ENCODE assay signal across 8 mouse cellular contexts in genomic region chr3:51288880-51289821, GRCm38 (mm10). TPM values are rescaled to one million over a fixed set of nuclear protein-coding genes. Genes with fewer than 3 reads are reported as not detected.
DNase-seq lines count a peak whose midpoint lies in the region; ATAC-seq and TF ChIP-seq lines count a peak whose summit lies in the region.

No protein-coding gene starts in this region.

- peaks cover 12% of the 10 kb centered on the region for H3K4me1 ChIP-seq in E14TG2a.4 (replicated peaks; ENCODE audit: low read depth, low read length)
- H3K4me1 ChIP-seq in forebrain, embryonic 10.5 days: no peaks in the 10 kb centered on the region
- H3K4me1 ChIP-seq in lung, postnatal 0 days (ENCODE audit: insufficient read depth, low read depth, low read length): no peaks in the 10 kb centered on the region

- WGBS in forebrain, embryonic 10.5 days: 63% methylated on average over 11 of the region's 11 CpGs
- 49% methylated on average over 11 of the region's 11 CpGs for WGBS in lung, postnatal 0 days

- 0 out of 2 replicates have a peak, but pooled peaks cover 2% of the 10 kb centered on the region for H3K9me3 ChIP-seq in E14TG2a.4 (ENCODE audit: low read length)
- H3K9me3 ChIP-seq in forebrain, embryonic 10.5 days: no peaks in the 10 kb centered on the region
- H3K9me3 ChIP-seq in lung, postnatal 0 days (ENCODE audit: low read length): no peaks in the 10 kb centered on the region

- no peak for TF ChIP-seq EP300 in lung, postnatal 0 days (IDR thresholded peaks at IDR 0.05)

- no peaks in the 10 kb centered on the region for H3K27me3 ChIP-seq in E14TG2a.4 (ENCODE audit: insufficient read depth, low read length)
- no peaks in the 10 kb centered on the region for H3K27me3 ChIP-seq in forebrain, embryonic 10.5 days (ENCODE audit: poor library complexity, severe bottlenecking)
- no peaks in the 10 kb centered on the region for H3K27me3 ChIP-seq in lung, postnatal 0 days (replicated peaks; ENCODE audit: insufficient read depth, low read length)

- peak overlapping the region; percentile 71; the same call in 1 of the 2 replicates for H3K27ac ChIP-seq in forebrain, embryonic 10.5 days
- no peak overlapping the region for H3K27ac ChIP-seq in layer of hippocampus, adult 2 months
- H3K27ac ChIP-seq in lung, postnatal 0 days (ENCODE audit: low read length): no peak overlapping the region

- peak; percentile 77 for TF ChIP-seq CTCF in E14TG2a.4 (conservative IDR thresholded peaks at IDR 0.05; ENCODE audit: low read length)
- peak; percentile 93 for TF ChIP-seq CTCF in layer of hippocampus, adult 2 months (conservative IDR thresholded peaks at IDR 0.05)
- TF ChIP-seq CTCF in lung, postnatal 0 days (IDR thresholded peaks at IDR 0.05): peak; percentile 89

- intact Hi-C loops in heart, postnatal 25 days (cut with DNase I): loop anchor here (1.0 to 5.0 kb wide), 4 partner anchors 38 to 76 kb away; no protein-coding TSS in a partner anchor

- H3K4me2 ChIP-seq in lung, postnatal 0 days (replicated peaks; ENCODE audit: low read depth, low read length): no peak overlapping the region

- peak; percentile 76 for DNase-seq in brain, embryonic 18.5 days (ENCODE audit: low read depth, low spot score)
- DNase-seq in forebrain, embryonic 10.5 days (ENCODE audit: extremely low spot score, low spot score): peak; percentile 74
- peak; percentile 60 for DNase-seq in heart, postnatal 25 days (ENCODE audit: low spot score)
- DNase-seq in layer of hippocampus, adult 2 months (ENCODE audit: low spot score in 2 of 2): peak; percentile 73 to 89
- peak; percentile 84 for DNase-seq in lung, postnatal 0 days (ENCODE audit: low spot score)
- peak; percentile 63 for DNase-seq in retina, adult 2 months (ENCODE audit: low read depth, low spot score)
- DNase-seq in thymus, postnatal 36 days: peak; percentile 73 to 82

- no peak overlapping the region for H3K4me3 ChIP-seq in E14TG2a.4 (replicated peaks; ENCODE audit: low read length)
- no peak overlapping the region for H3K4me3 ChIP-seq in forebrain, embryonic 10.5 days
- H3K4me3 ChIP-seq in layer of hippocampus, adult 2 months: peak overlapping the region; percentile 36; the same call in 1 of the 2 replicates
- H3K4me3 ChIP-seq in lung, postnatal 0 days (ENCODE audit: low read depth, low read length): no peak overlapping the region

- H3K36me3 ChIP-seq in E14TG2a.4 (ENCODE audit: insufficient read depth, low read length): peaks cover 8% of the 10 kb centered on the region; the same call in 1 of the 2 replicates
- peaks cover 24% of the 10 kb centered on the region for H3K36me3 ChIP-seq in forebrain, embryonic 10.5 days (replicated peaks)
- no peaks in the 10 kb centered on the region for H3K36me3 ChIP-seq in lung, postnatal 0 days (ENCODE audit: insufficient read depth, low read length)

- ATAC-seq in lung, postnatal 0 days: peak; percentile 48; the same call in 1 of the 2 replicates

- H3K9ac ChIP-seq in lung, postnatal 0 days (replicated peaks; ENCODE audit: low read depth): no peak overlapping the region

RNA-seq across cellular contexts. Expression of gene Elf2, which starts 51.3 kb away (rescaled TPM):
- polyA plus RNA-seq in forebrain, embryonic 10.5 days (2016; fragmentation: Nextera tagmentation; extraction: Ambion mirVana): 41.6 and 44.2 TPM in 2 replicates
- 10 to 100 TPM; 55.6 to 65.7 TPM for total RNA-seq in heart, postnatal 25 days (2021)
- total RNA-seq in layer of hippocampus, adult 2 months (2021): 10 to 100 TPM; 54.6 to 54.9 TPM
- polyA plus RNA-seq in lung, postnatal 0 days (2015; fragmentation: Nextera tagmentation; extraction: Ambion mirVana): 55.8 and 62.6 TPM in 2 replicates
